Mouse (Mus musculus) intestine, embryonic 15.5 days (tissue): Measurements from ENCODE around the gene Ctc1. TPM values are rescaled to one million over a fixed set of nuclear protein-coding genes. Genes with fewer than 3 reads are reported as not detected.

Experiments
- ATAC-seq: fragments of 200-750 bp; cut with Nextera tagmentation; 2 replicates; pipeline ENCODE4 v1.8.0; 2017; ENCODE audit warnings: moderate TSS enrichment, moderate library complexity
- H3K27ac ChIP-seq: fragments of 300-500 bp; sonication (generic); 2 replicates; pipeline ENCODE4 v1.5.1; 2015; ENCODE audit warnings: mild to moderate bottlenecking, inconsistent platforms
- H3K27me3 ChIP-seq: fragments of 300-500 bp; sonication (generic); replicated peaks from 2 replicates; pipeline ENCODE4 v1.6.1; 2015; ENCODE audit warnings: inconsistent platforms
- H3K36me3 ChIP-seq: fragments of 300-500 bp; sonication (generic); 2 replicates; pipeline ENCODE4 v1.6.1; 2015; ENCODE audit warnings: inconsistent platforms
- H3K4me1 ChIP-seq: fragments of 300-500 bp; sonication (generic); replicated peaks from 2 replicates; pipeline ENCODE4 v1.6.1; 2015; ENCODE audit warnings: inconsistent platforms
- H3K4me2 ChIP-seq: fragments of 300-500 bp; sonication (generic); replicated peaks from 2 replicates; pipeline ENCODE4 v1.6.1; 2015; ENCODE audit warnings: mild to moderate bottlenecking, inconsistent platforms
- H3K4me3 ChIP-seq: fragments of 300-500 bp; sonication (generic); replicated peaks from 2 replicates; pipeline ENCODE4 v1.5.1; 2015; ENCODE audit warnings: inconsistent platforms
- H3K9ac ChIP-seq: fragments of 300-500 bp; sonication (generic); 2 replicates; pipeline ENCODE4 v1.6.1; 2015; ENCODE audit warnings: inconsistent platforms
- H3K9me3 ChIP-seq: fragments of 300-500 bp; sonication (generic); 2 replicates; pipeline ENCODE4 v1.6.1; 2016; ENCODE audit warnings: inconsistent platforms
- WGBS: fragments of 180-500 bp; shearing (Covaris S2); methylation state at CpG from one replicate; pipeline ENCODE4 v1.1.7; 2015; 5-methylcytosine and 5-hydroxymethylcytosine counted together
- polyA plus RNA-seq: library from polyadenylated mRNA; unstranded; fragments of >200 nt; fragmentation: Nextera tagmentation; extraction: Ambion mirVana; gene quantifications from 2 replicates; pipeline ENCODE4 v1.2.1, GENCODE M21; 2015

The Ctc1 gene
- polyA plus RNA-seq, 1 experiment from 2014 or later, result 35.1 TPM

- H3K27ac ChIP-seq, result no peak overlapping the region
- 53% methylated on average over 9 of the region's 9 CpGs for WGBS
- H3K9me3 ChIP-seq, result no peaks in the 10 kb centered on the region
- H3K4me1 ChIP-seq, result peaks cover 17% of the 10 kb centered on the region
- H3K4me2 ChIP-seq, result no peak overlapping the region
- H3K9ac ChIP-seq, result no peak overlapping the region
- no peak for ATAC-seq
- no peaks in the 10 kb centered on the region for H3K36me3 ChIP-seq
- no peaks in the 10 kb centered on the region for H3K27me3 ChIP-seq
- no peak overlapping the region for H3K4me3 ChIP-seq
These were observed 60.2 kb downstream of the Ctc1 start for GRCm38 (mm10) chr11:69075764-69076479.

- Histone ChIP-seq H3K9ac (no peak overlapping the region), H3K4me2 (no peak overlapping the region), H3K4me1 (peaks cover 10% of the 10 kb centered on the region), H3K4me3 (no peak overlapping the region), H3K9me3 (no peaks in the 10 kb centered on the region), H3K36me3 (no peaks in the 10 kb centered on the region), H3K27me3 (no peaks in the 10 kb centered on the region), H3K27ac (no peak overlapping the region)
- no peak for ATAC-seq
- 76% methylated on average over 5 of the region's 5 CpGs for WGBS
These were observed 60.9 kb downstream of the Ctc1 start for GRCm38 (mm10) chr11:69076572-69076971.

- no peaks in the 10 kb centered on the region for H3K27me3 ChIP-seq
- H3K27ac ChIP-seq, result no peak overlapping the region
- H3K36me3 ChIP-seq, result no peaks in the 10 kb centered on the region
- peaks cover 4% of the 10 kb centered on the region for H3K4me1 ChIP-seq
- no peak for ATAC-seq
- H3K9me3 ChIP-seq, result no peaks in the 10 kb centered on the region
- no peak overlapping the region for H3K4me3 ChIP-seq
- H3K4me2 ChIP-seq, result no peak overlapping the region
- no peak overlapping the region for H3K9ac ChIP-seq
- 71% methylated on average over 9 of the region's 9 CpGs for WGBS
These were observed 61.6 kb downstream of the Ctc1 start for GRCm38 (mm10) chr11:69077316-69077715.

GRCm38 (mm10) chr11:69078041-69078440, 62.3 kb downstream of the Ctc1 start:
- WGBS, result 64% methylated on average over 6 of the region's 6 CpGs
- H3K4me2 ChIP-seq, result no peak overlapping the region
- no peaks in the 10 kb centered on the region for H3K9me3 ChIP-seq
- no peak overlapping the region for H3K9ac ChIP-seq
- no peaks in the 10 kb centered on the region for H3K27me3 ChIP-seq
- no peaks in the 10 kb centered on the region; the same call in 1 of the 2 replicates for H3K4me1 ChIP-seq
- no peak overlapping the region for H3K4me3 ChIP-seq
- H3K36me3 ChIP-seq, result no peaks in the 10 kb centered on the region
- no peak overlapping the region for H3K27ac ChIP-seq
- ATAC-seq, result no peak

GRCm38 (mm10) chr11:69078805-69079438, 63.2 kb downstream of the Ctc1 start:
- WGBS, result 70% methylated on average over 5 of the region's 5 CpGs
- no peaks in the 10 kb centered on the region for H3K9me3 ChIP-seq
- no peak overlapping the region for H3K4me2 ChIP-seq
- no peaks in the 10 kb centered on the region for H3K36me3 ChIP-seq
- H3K27me3 ChIP-seq, result no peaks in the 10 kb centered on the region
- ATAC-seq, result no peak
- H3K9ac ChIP-seq, result no peak overlapping the region
- H3K4me1 ChIP-seq, result no peaks in the 10 kb centered on the region; the same call in 1 of the 2 replicates
- no peak overlapping the region for H3K4me3 ChIP-seq
- H3K27ac ChIP-seq, result no peak overlapping the region

- Histone ChIP-seq H3K27ac (no peak overlapping the region), H3K9ac (no peak overlapping the region), H3K27me3 (no peaks in the 10 kb centered on the region), H3K4me1 (no peaks in the 10 kb centered on the region), H3K4me2 (no peak overlapping the region), H3K36me3 (no peaks in the 10 kb centered on the region), H3K4me3 (no peak overlapping the region), H3K9me3 (no peaks in the 10 kb centered on the region)
- 73% methylated on average over 15 of the region's 15 CpGs for WGBS
- peak; percentile 60; the same call in 1 of the 2 replicates for ATAC-seq
These were observed 64.6 kb downstream of the Ctc1 start for GRCm38 (mm10) chr11:69080102-69080854.

GRCm38 (mm10) chr11:69080855-69081222, 65.1 kb downstream of the Ctc1 start:
- ATAC-seq, result no peak
- Histone ChIP-seq H3K4me2 (no peak overlapping the region), H3K9ac (no peak overlapping the region), H3K4me1 (no peaks in the 10 kb centered on the region), H3K4me3 (no peak overlapping the region), H3K36me3 (no peaks in the 10 kb centered on the region), H3K27me3 (no peaks in the 10 kb centered on the region), H3K9me3 (no peaks in the 10 kb centered on the region), H3K27ac (no peak overlapping the region)
- 89% methylated on average over 8 of the region's 8 CpGs for WGBS

- no peak for ATAC-seq
- H3K27ac ChIP-seq, result no peak overlapping the region
- no peak overlapping the region for H3K4me3 ChIP-seq
- WGBS, result 71% methylated on average over 7 of the region's 7 CpGs
- no peaks in the 10 kb centered on the region for H3K27me3 ChIP-seq
- H3K4me1 ChIP-seq, result no peaks in the 10 kb centered on the region; the same call in 1 of the 2 replicates
- H3K9ac ChIP-seq, result no peak overlapping the region
- no peak overlapping the region for H3K4me2 ChIP-seq
- no peaks in the 10 kb centered on the region for H3K9me3 ChIP-seq
- no peaks in the 10 kb centered on the region for H3K36me3 ChIP-seq
These were observed 65.9 kb downstream of the Ctc1 start for GRCm38 (mm10) chr11:69081613-69082012.

GRCm38 (mm10) chr11:69085608-69086007, 69.9 kb downstream of the Ctc1 start:
- no peak for ATAC-seq
- Histone ChIP-seq H3K9me3 (no peaks in the 10 kb centered on the region), H3K4me2 (no peak overlapping the region), H3K9ac (no peak overlapping the region), H3K36me3 (no peaks in the 10 kb centered on the region), H3K4me1 (peaks cover 22% of the 10 kb centered on the region), H3K27me3 (no peaks in the 10 kb centered on the region), H3K27ac (no peak overlapping the region), H3K4me3 (no peak overlapping the region)
- 62% methylated on average over 6 of the region's 6 CpGs for WGBS

Other genes with a start within 250 kb of the Ctc1 start
- gene Ndel1, start 144.1 kb upstream of the Ctc1 start, polyA plus RNA-seq, result 69.1 and 69.5 TPM in 2 replicates
- gene Rnf222, start 127.4 kb upstream of the Ctc1 start, polyA plus RNA-seq, result 0.06 and 0.10 TPM in 2 replicates
- 1,017 and 1,034 TPM in 2 replicates for gene Rpl26, start 114.3 kb upstream of the Ctc1 start, polyA plus RNA-seq
- gene Odf4, start 88.8 kb upstream of the Ctc1 start, polyA plus RNA-seq, result not detected in 2 replicates
- 8.1 and 8.6 TPM in 2 replicates for gene Arhgef15, start 58.4 kb upstream of the Ctc1 start, polyA plus RNA-seq
- gene Slc25a35, start 47.8 kb upstream of the Ctc1 start, polyA plus RNA-seq, result 2.7 and 2.8 TPM in 2 replicates
- gene Rangrf, start 40.7 kb upstream of the Ctc1 start, polyA plus RNA-seq, result 61.4 and 62.2 TPM in 2 replicates
- gene Pfas, start 7.5 kb upstream of the Ctc1 start, polyA plus RNA-seq, result 29.7 and 32.1 TPM in 2 replicates
- 133 and 135 TPM in 2 replicates for gene Aurkb, start 29.7 kb downstream of the Ctc1 start, polyA plus RNA-seq
- gene Borcs6, start 43.8 kb downstream of the Ctc1 start, polyA plus RNA-seq, result 8.6 and 8.9 TPM in 2 replicates
- gene Tmem107, start 54.9 kb downstream of the Ctc1 start, polyA plus RNA-seq, result 43.7 and 47.6 TPM in 2 replicates
- 61.8 and 64.2 TPM in 2 replicates for gene Vamp2, start 72.6 kb downstream of the Ctc1 start, polyA plus RNA-seq
- 11.9 and 15.6 TPM in 2 replicates for gene Per1, start 79.3 kb downstream of the Ctc1 start, polyA plus RNA-seq
- 0.62 and 0.70 TPM in 2 replicates for gene Hes7, start 104.5 kb downstream of the Ctc1 start, polyA plus RNA-seq
- 0.29 and 0.34 TPM in 2 replicates for gene 9130213A22Rik, start 106.7 kb downstream of the Ctc1 start, polyA plus RNA-seq
- gene Aloxe3, start 110.0 kb downstream of the Ctc1 start, polyA plus RNA-seq, result 0.19 and 0.29 TPM in 2 replicates
- gene Alox12b, start 141.1 kb downstream of the Ctc1 start, polyA plus RNA-seq, result 0.35 and 0.43 TPM in 2 replicates
- 0.14 and 0.15 TPM in 2 replicates for gene Alox8, start 181.9 kb downstream of the Ctc1 start, polyA plus RNA-seq
- gene Gucy2e, start 221.1 kb downstream of the Ctc1 start, polyA plus RNA-seq, result 0.03 and 0.10 TPM in 2 replicates